Mouse (Mus musculus): ENCODE data around the gene Ckm.

Gene Ckm

GRCm38 (mm10) chr7:19388699-19389413, 15.7 kb upstream of the Ckm start:
- in situ Hi-C loops (cut with MboI, MseI), result no loop called here

DNA sequence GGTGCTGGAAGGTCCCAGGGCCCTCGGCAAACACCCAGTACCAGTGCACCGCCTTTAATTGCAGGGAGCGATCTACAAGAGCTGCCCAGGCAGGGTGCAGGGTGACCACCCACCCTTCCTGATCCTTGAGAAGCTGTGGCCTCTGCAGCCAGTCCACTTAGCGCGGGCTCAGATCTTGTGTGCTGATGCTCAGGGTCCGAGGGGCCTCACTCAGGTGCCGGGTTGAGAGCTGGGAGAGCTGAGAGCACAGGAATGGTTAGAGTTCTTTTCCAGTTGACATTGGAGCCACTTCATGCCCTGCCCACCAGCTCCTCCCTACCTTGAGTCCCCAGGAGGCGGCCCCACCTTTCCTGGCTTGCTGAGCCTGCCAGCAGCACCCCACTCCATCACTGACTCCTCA, 10.1 kb upstream of the Ckm start:
- in situ Hi-C loops (cut with MboI, MseI), result no loop called here

- in situ Hi-C loops (cut with MboI, MseI), result no loop called here
Measured at GRCm38 (mm10) chr7:19399496-19400280, 4.9 kb upstream of the Ckm start.

DNA sequence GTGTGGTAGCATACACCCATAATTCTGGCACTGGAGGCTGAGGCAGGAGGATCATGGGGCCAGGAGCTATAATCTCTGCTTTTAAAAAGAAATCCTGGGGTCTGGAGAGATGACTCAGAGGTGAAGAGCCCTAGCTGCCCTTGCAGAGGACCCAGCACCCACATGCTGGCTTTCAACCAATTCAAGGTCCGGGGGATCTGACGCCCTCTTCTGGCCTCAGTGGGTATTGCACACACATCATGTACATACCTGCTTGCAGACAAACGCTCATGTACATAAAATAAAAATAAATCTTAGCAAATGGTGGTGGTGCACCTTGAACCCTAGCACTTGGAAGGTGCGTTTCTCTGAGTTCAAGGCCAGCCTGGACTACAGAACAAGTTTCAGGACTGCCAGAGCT, 3.6 kb upstream of the Ckm start:
- in situ Hi-C loops (cut with MboI, MseI), result no loop called here

GRCm38 (mm10) chr7:19402535-19403112, 2.0 kb upstream of the Ckm start:
- in situ Hi-C loops (cut with MboI, MseI), result no loop called here

DNA sequence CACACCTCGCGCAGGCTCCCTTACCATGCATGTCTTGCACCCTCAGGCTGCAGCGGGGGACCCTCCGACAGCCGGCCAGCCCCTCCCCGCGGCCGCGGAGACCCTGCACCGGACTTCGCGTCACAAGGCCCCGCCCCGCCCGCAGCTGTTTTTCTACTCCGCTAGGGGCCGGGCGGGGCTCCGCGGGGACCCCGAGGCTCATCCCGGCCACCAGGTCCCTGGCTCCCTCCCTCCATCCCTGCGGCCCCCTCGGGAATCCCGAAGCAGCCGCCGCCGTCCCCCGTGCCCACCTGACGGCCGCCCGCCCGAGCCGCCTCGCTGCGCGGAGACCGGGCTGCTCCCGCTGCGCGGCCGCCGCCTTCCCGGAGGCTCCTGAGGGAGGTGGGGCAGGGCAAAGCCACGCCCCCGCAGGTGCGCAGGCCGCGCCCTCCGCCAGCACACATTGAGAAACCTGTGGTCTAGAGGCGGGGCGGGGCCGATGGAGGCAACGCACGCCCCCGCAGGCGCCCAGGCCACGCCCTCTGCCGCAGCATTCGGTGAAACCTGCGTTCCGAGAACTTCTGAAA, 762 bp upstream of the Ckm start, which contains the start of gene Klc3:
TSS of gene Klc3 (minus strand) at position 374 of the 566 bp plus-strand sequence.
- in situ Hi-C loops (cut with MboI, MseI), result no loop called here

DNA sequence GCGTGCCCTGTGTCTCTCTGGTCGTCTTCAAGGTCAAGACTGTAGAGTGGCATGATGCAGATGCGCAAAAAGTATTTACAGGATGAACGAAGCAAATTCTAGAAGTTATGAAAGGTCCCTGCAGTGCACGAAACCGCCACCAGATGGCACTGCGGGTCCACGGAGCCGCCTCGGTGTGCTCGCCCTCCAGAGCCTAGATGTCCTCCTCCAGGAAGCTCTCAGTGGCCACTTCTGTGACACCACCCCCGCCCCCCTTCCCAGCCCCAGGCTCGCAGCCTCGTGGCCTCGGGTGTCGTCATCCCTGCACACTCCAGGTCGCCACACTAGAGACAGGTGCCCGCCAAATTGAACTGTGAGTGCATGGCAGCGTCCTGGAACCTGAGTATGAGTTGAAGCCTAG, 841 bp downstream of the Ckm start:
- in situ Hi-C loops (cut with MboI, MseI), result no loop called here

- in situ Hi-C loops (cut with MboI, MseI), result loop anchor here (5.0 kb wide), 1 partner anchor 88 kb away; no protein-coding TSS in a partner anchor
Measured at GRCm38 (mm10) chr7:19409753-19410152, 5.2 kb downstream of the Ckm start.

DNA sequence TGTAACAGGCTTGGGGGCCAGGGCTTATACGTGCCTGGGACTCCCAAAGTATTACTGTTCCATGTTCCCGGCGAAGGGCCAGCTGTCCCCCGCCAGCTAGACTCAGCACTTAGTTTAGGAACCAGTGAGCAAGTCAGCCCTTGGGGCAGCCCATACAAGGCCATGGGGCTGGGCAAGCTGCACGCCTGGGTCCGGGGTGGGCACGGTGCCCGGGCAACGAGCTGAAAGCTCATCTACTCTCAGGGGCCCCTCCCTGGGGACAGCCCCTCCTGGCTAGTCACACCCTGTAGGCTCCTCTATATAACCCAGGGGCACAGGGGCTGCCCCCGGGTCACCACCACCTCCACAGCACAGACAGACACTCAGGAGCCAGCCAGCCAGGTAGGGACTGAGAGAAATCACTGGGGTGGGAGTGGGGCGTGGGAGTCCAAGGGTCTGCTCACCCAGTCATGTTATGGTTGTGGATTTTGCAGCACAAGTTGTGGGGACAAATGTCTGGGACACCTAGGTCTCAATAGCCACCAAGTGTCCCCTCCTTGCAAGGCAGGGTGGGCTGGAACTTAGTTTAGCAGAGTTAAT, 6.3 kb downstream of the Ckm start:
- in situ Hi-C loops (cut with MboI, MseI), result loop anchor here (5.0 kb wide), 1 partner anchor 86 kb away; no protein-coding TSS in a partner anchor

- in situ Hi-C loops (cut with MboI, MseI), result loop anchor here (5.0 kb wide), 1 partner anchor 86 kb away; no protein-coding TSS in a partner anchor
Measured at GRCm38 (mm10) chr7:19411783-19412182, 7.2 kb downstream of the Ckm start.

DNA sequence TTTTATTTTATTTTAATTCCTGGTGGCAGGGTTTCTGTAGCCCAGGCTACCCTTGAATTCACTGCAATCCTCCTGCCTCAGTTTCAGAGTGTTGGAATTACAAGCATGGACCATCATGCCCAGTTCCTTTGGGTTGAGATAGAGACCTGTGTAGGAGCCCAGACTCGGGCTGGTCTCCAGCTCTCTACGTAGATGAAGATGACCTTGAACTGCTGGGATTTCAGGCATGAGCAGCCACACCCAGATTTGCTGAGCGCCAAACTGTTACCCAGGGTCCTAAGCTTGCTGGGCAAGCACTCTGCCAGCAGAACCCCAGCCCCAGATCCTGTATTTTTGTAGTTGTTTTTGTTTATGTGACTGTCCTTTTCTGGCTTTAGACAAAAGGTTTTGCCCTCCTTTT, 8.9 kb downstream of the Ckm start:
- in situ Hi-C loops (cut with MboI, MseI), result loop anchor here (5.0 kb wide), 1 partner anchor 84 kb away; no protein-coding TSS in a partner anchor

DNA sequence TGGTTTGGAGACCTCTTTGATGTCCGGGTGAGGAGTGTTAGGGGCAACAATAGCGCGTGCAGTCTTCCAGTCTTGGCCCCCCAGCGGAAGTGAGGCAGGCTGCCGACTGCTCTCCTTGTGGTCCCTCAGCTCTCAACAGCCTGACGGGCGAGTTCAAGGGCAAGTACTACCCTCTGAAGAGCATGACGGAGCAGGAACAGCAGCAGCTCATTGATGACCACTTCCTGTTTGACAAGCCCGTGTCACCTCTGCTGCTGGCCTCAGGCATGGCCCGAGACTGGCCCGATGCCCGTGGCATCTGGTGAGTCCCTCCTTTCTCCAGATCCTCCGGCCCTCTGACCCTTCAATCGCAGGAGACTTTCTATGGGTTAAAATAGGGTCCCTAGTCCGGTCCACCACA, 12.0 kb downstream of the Ckm start:
- in situ Hi-C loops (cut with MboI, MseI), result no loop called here

GRCm38 (mm10) chr7:19420121-19420520, 15.5 kb downstream of the Ckm start:
- in situ Hi-C loops (cut with MboI, MseI), result no loop called here

DNA sequence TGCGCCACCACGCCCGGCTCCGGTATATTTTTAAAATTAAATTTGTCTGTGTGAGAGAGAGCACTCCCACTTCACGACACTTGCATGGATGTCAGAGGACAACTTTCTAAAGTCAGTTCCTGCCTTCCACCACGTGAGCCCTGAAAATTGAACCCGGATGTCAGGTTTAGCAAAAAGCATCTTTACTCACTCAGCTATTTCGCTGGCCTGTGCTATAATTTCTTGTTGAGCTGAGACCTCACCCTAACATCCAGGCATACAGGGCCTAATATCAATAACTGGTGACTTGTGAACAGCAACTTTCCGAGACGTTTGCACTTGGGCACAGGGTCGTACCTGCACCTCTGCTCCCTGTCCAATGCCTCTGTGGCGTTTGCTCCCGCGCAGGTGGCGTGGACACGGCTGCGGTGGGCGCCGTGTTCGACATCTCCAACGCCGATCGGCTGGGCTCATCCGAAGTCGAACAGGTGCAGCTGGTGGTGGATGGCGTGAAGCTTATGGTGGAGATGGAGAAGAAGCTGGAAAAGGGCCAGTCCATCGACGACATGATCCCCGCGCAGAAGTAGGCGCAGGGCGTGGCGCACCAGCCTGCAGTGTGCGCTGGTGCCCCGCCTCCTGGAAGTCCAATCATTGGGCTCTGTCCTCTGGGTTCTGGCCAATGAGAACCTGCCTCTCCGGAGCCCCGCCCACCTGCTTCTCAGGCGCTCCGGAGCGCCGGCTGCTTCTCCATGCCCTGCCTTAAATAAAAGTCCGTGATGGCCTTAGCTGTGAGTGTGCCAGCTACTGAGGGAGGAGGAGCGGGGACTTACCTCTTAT, 16.5 kb downstream of the Ckm start:
- in situ Hi-C loops (cut with MboI, MseI), result no loop called here

GRCm38 (mm10) chr7:19423083-19423482, 18.5 kb downstream of the Ckm start:
- in situ Hi-C loops (cut with MboI, MseI), result no loop called here

GRCm38 (mm10) chr7:19424051-19424450, 19.5 kb downstream of the Ckm start:
- in situ Hi-C loops (cut with MboI, MseI), result no loop called here

DNA sequence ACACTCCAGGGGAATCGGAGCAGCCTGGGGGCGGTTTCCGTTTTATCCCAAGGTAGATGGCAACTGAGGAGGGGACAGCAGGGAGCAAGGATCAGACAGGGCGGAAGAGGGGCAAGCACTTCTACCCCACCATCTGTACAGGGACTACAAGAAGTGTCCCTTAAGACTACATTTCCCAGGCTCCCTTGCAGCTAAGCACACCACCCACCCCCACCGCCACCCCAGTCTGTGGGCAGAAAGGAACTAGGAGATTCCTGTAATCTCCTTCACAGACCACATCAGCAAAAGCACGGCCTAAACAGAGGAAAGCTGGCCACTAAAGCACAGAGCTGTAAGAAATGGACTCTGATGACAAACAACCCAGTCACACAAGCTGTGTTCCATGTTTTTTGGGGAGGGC, 21.8 kb downstream of the Ckm start:
- in situ Hi-C loops (cut with MboI, MseI), result no loop called here

GRCm38 (mm10) chr7:19426888-19427287, 22.3 kb downstream of the Ckm start:
- in situ Hi-C loops (cut with MboI, MseI), result no loop called here

GRCm38 (mm10) chr7:19427999-19428650, 23.5 kb downstream of the Ckm start:
- in situ Hi-C loops (cut with MboI, MseI), result no loop called here

GRCm38 (mm10) chr7:19429726-19430125, 25.1 kb downstream of the Ckm start:
- in situ Hi-C loops (cut with MboI, MseI), result no loop called here
